Mouse (Mus musculus): ENCODE data around the gene Hps5.
"Not testable (repeated sequence)": the region's sequence is repeated elsewhere in the genome, so short reads cannot be mapped to it uniquely, and the experiment has no call there.

Gene Hps5

GRCm38 (mm10) chr7:46761049-46761795, 34.6 kb downstream of the Hps5 start:
- Histone ChIP-seq H3K4me1 (replicated peaks; ENCODE audit: low read depth, low read length) (peaks cover 20% of the 10 kb centered on the region), H3K27me3 (ENCODE audit: insufficient read depth, low read length) (no peaks in the 10 kb centered on the region), H3K4me3 (replicated peaks; ENCODE audit: low read length) (peak overlapping the region; percentile 26; the same call in 1 of the 2 replicates), H3K36me3 (ENCODE audit: insufficient read depth, low read length) (peaks cover 17% of the 10 kb centered on the region), H3K9me3 (ENCODE audit: low read length) (no peaks in the 10 kb centered on the region)
- no peak for TF ChIP-seq CTCF (conservative IDR thresholded peaks at IDR 0.05; ENCODE audit: low read length)
- no peak for TF ChIP-seq NANOG (IDR thresholded peaks at IDR 0.05; ENCODE audit: borderline replicate concordance, low read length)
- no peak for TF ChIP-seq POU5F1 (IDR thresholded peaks at IDR 0.05; ENCODE audit: borderline replicate concordance, low read length)

GRCm38 (mm10) chr7:46751490-46751889, 44.4 kb downstream of the Hps5 start, which contains the start of gene Saa2:
Gene Saa2, plus strand, starts transcription at chr7:46751790.
- no peaks in the 10 kb centered on the region for H3K36me3 ChIP-seq (ENCODE audit: insufficient read depth, low read length)

GRCm38 (mm10) chr7:46748459-46748858, 47.4 kb downstream of the Hps5 start:
- H3K4me3 ChIP-seq (replicated peaks; ENCODE audit: low read length): no peak overlapping the region
- H3K27me3 ChIP-seq (ENCODE audit: insufficient read depth, low read length): no peaks in the 10 kb centered on the region
- no peaks in the 10 kb centered on the region for H3K36me3 ChIP-seq (ENCODE audit: insufficient read depth, low read length)
- no peak for TF ChIP-seq NANOG (IDR thresholded peaks at IDR 0.05; ENCODE audit: borderline replicate concordance, low read length)
- TF ChIP-seq CTCF (conservative IDR thresholded peaks at IDR 0.05; ENCODE audit: low read length): no peak
- no peak for TF ChIP-seq POU5F1 (IDR thresholded peaks at IDR 0.05; ENCODE audit: borderline replicate concordance, low read length)
- H3K4me1 ChIP-seq (replicated peaks; ENCODE audit: low read depth, low read length): peaks cover 12% of the 10 kb centered on the region
- no peaks in the 10 kb centered on the region for H3K9me3 ChIP-seq (ENCODE audit: low read length)

More at GRCm38 (mm10) chr7:46751490-46751889, 44.4 kb downstream of the Hps5 start, which contains the start of gene Saa2:
- no peak within 1 kb of the TSS for H3K4me3 ChIP-seq (replicated peaks; ENCODE audit: low read length)
- no peaks in the 10 kb centered on the region for H3K27me3 ChIP-seq (ENCODE audit: insufficient read depth, low read length)
- TF ChIP-seq POU5F1 (IDR thresholded peaks at IDR 0.05; ENCODE audit: borderline replicate concordance, low read length) (no peak), CTCF (conservative IDR thresholded peaks at IDR 0.05; ENCODE audit: low read length) (no peak), NANOG (IDR thresholded peaks at IDR 0.05; ENCODE audit: borderline replicate concordance, low read length) (no peak)
- peaks cover 12% of the 10 kb centered on the region for H3K4me1 ChIP-seq (replicated peaks; ENCODE audit: low read depth, low read length)
- no peaks in the 10 kb centered on the region for H3K9me3 ChIP-seq (ENCODE audit: low read length)

GRCm38 (mm10) chr7:46746381-46746780, 49.5 kb downstream of the Hps5 start:
- peaks cover 12% of the 10 kb centered on the region for H3K4me1 ChIP-seq (replicated peaks; ENCODE audit: low read depth, low read length)
- H3K36me3 ChIP-seq (ENCODE audit: insufficient read depth, low read length): no peaks in the 10 kb centered on the region
- no peak for TF ChIP-seq NANOG (IDR thresholded peaks at IDR 0.05; ENCODE audit: borderline replicate concordance, low read length)
- TF ChIP-seq POU5F1 (IDR thresholded peaks at IDR 0.05; ENCODE audit: borderline replicate concordance, low read length): no peak
- TF ChIP-seq CTCF (conservative IDR thresholded peaks at IDR 0.05; ENCODE audit: low read length): no peak
- H3K4me3 ChIP-seq (replicated peaks; ENCODE audit: low read length): no peak overlapping the region
- no peaks in the 10 kb centered on the region for H3K9me3 ChIP-seq (ENCODE audit: low read length)
- H3K27me3 ChIP-seq (ENCODE audit: insufficient read depth, low read length): no peaks in the 10 kb centered on the region

- Histone ChIP-seq H3K27me3 (ENCODE audit: insufficient read depth, low read length) (no peaks in the 10 kb centered on the region), H3K36me3 (ENCODE audit: insufficient read depth, low read length) (no peaks in the 10 kb centered on the region), H3K9me3 (ENCODE audit: low read length) (no peaks in the 10 kb centered on the region), H3K4me1 (replicated peaks; ENCODE audit: low read depth, low read length) (peaks cover 12% of the 10 kb centered on the region), H3K4me3 (replicated peaks; ENCODE audit: low read length) (no peak overlapping the region)
- TF ChIP-seq POU5F1 (IDR thresholded peaks at IDR 0.05; ENCODE audit: borderline replicate concordance, low read length) (no peak), CTCF (conservative IDR thresholded peaks at IDR 0.05; ENCODE audit: low read length) (no peak), NANOG (IDR thresholded peaks at IDR 0.05; ENCODE audit: borderline replicate concordance, low read length) (no peak)
Observed at GRCm38 (mm10) chr7:46745816-46746215, 50.0 kb downstream of the Hps5 start.

GRCm38 (mm10) chr7:46742880-46743279, 53.0 kb downstream of the Hps5 start, which contains the start of gene Saa1:
Gene Saa1, minus strand, starts transcription at chr7:46742980.
- H3K4me1 ChIP-seq (replicated peaks; ENCODE audit: low read depth, low read length); H3K36me3 ChIP-seq (ENCODE audit: insufficient read depth, low read length); H3K4me3 ChIP-seq (replicated peaks; ENCODE audit: low read length); H3K9me3 ChIP-seq (ENCODE audit: low read length); H3K27me3 ChIP-seq (ENCODE audit: insufficient read depth, low read length): not testable (repeated sequence)

GRCm38 (mm10) chr7:46740041-46740440, 55.8 kb downstream of the Hps5 start:
- not testable (repeated sequence) for H3K27me3 ChIP-seq (ENCODE audit: insufficient read depth, low read length); H3K9me3 ChIP-seq (ENCODE audit: low read length); H3K4me3 ChIP-seq (replicated peaks; ENCODE audit: low read length); H3K36me3 ChIP-seq (ENCODE audit: insufficient read depth, low read length); H3K4me1 ChIP-seq (replicated peaks; ENCODE audit: low read depth, low read length)

- no peaks in the 10 kb centered on the region for H3K27me3 ChIP-seq (ENCODE audit: insufficient read depth, low read length)
- no peak overlapping the region for H3K4me3 ChIP-seq (replicated peaks; ENCODE audit: low read length)
- no peaks in the 10 kb centered on the region for H3K36me3 ChIP-seq (ENCODE audit: insufficient read depth, low read length)
- peaks cover 8% of the 10 kb centered on the region for H3K4me1 ChIP-seq (replicated peaks; ENCODE audit: low read depth, low read length)
- no peak for TF ChIP-seq POU5F1 (IDR thresholded peaks at IDR 0.05; ENCODE audit: borderline replicate concordance, low read length)
- TF ChIP-seq CTCF (conservative IDR thresholded peaks at IDR 0.05; ENCODE audit: low read length): no peak
- TF ChIP-seq NANOG (IDR thresholded peaks at IDR 0.05; ENCODE audit: borderline replicate concordance, low read length): no peak
- no peaks in the 10 kb centered on the region for H3K9me3 ChIP-seq (ENCODE audit: low read length)
Observed at GRCm38 (mm10) chr7:46738561-46739460, 57.1 kb downstream of the Hps5 start.

Measured in E14TG2a.4 (cell line).